Mouse (Mus musculus): ENCODE results near the gene Asna1. TPM values are rescaled to one million over a fixed set of nuclear protein-coding genes. Genes with fewer than 3 reads are reported as not detected.

The Asna1 gene
- 106 and 148 TPM in 2 replicates for polyA plus RNA-seq (2012; rRNA removed; ENCODE audit: low replicate concordance)

GRCm38 (mm10) chr8:85025098-85025932 is at the start of gene Asna1:
Asna1 (minus strand) TSS chr8:85025281.

GRCm38 (mm10) chr8:85071514-85072281 is 46.6 kb upstream of the Asna1 start, which contains the start of gene Dhps:
Dhps (plus strand) TSS chr8:85071757.

GRCm38 (mm10) chr8:85067982-85068381 is 42.9 kb upstream of the Asna1 start, which contains the start of gene Gm5741:
Gm5741 (minus strand) TSS chr8:85067982.

DNA sequence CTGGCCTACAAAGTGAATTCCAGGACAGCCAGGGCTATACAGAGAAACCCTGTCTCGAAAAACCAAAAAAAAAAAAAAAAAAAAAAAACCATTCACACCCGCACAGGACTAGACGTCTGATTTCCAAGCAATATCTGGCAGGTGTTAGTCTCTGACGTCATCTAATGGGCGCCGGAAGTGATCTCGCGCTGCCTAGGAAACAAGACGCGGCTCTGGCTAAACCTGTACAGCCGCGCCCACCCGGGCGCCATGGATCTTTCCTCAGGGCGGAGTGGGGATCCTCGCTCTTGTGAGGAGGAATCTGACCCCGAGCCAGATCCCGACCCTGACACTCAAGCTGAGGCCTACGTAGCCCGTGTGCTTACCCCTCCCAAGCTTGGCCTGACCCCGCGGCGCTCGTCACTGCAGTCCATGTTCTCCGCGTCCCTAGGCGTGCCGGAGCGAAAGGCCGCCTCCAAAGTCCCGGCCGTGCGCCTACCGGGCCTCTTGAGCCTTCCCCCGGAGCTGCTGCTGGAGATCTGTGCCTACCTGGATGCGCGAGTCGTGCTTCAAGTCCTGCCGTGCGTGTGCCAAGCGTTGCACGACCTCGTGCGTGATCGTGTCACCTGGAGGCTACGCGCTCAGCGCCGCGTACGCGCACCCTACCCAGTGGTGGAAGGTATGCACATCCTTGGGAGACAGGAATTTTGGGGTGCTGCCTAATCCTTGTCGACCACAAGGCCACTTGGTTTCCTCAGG is 35.0 kb upstream of the Asna1 start, which contains the start of gene Fbxw9:
Gene Fbxw9, plus strand, starts transcription at position 177 of the 738 bp plus-strand sequence.

DNA sequence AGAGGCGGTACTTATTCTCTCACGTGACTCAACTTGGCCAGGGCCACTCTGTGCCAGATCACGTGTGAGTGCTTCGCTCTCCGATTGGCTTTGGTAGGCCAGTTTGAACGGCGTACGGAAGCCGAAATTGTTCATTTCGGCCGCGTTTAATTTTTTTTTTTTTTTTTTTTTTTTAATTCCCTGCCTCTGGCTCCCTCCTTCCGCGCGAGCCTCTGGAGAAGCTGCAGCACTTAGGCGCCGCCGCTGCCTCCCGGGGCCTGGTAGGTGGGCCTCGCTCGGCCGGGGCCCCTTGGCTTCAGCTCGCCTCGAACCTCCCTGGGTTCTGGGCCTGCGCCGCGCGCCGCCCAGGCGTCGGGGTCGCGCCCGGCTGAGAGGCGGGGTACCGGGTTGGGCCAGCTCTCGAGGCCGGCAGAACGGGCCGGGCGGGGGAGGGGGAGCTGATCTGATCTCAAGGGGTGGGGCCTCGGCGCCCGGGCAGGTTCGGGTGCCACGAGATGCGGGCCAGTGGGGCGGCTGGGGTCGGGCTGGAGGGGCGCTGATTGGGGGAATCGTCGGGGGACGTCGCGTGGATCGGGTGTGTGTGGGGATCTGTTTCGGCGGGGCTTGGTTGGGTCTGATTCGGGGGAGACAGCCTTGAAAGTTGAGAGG is 11.8 kb upstream of the Asna1 start, which contains the start of gene Tnpo2:
Gene Tnpo2, plus strand, starts transcription at position 198 of the 648 bp plus-strand sequence.

GRCm38 (mm10) chr8:85026670-85027515 is 1.8 kb upstream of the Asna1 start, which contains the start of gene Trir:
Trir (plus strand) TSS chr8:85026823.

DNA sequence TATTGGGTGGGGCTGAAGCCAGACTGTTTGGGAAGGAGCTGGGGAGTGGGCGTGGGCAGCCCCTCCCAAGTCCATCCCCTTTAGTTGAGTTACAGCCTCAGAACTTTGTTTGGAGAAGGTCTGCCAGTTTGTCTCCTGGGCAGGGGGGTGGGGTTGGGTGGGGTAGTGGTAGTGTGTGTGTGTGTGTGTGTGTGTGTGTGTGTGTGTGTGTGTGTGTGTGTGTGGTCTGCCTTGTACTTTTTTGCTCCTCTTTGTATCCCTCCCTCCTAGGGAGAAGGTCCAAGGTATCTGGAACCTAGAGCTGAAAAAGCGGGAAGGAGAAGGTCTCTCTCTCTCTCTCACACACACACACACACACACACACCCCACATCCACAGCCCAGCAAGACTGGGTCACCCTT is 10.7 kb downstream of the Asna1 start, which contains the start of gene Best2:
Gene Best2, minus strand, starts transcription at position 101 of the 400 bp plus-strand sequence.

GRCm38 (mm10) chr8:84990349-84990748 is 34.7 kb downstream of the Asna1 start, which contains the start of gene Hook2:
Hook2 (plus strand) TSS chr8:84990603.

DNA sequence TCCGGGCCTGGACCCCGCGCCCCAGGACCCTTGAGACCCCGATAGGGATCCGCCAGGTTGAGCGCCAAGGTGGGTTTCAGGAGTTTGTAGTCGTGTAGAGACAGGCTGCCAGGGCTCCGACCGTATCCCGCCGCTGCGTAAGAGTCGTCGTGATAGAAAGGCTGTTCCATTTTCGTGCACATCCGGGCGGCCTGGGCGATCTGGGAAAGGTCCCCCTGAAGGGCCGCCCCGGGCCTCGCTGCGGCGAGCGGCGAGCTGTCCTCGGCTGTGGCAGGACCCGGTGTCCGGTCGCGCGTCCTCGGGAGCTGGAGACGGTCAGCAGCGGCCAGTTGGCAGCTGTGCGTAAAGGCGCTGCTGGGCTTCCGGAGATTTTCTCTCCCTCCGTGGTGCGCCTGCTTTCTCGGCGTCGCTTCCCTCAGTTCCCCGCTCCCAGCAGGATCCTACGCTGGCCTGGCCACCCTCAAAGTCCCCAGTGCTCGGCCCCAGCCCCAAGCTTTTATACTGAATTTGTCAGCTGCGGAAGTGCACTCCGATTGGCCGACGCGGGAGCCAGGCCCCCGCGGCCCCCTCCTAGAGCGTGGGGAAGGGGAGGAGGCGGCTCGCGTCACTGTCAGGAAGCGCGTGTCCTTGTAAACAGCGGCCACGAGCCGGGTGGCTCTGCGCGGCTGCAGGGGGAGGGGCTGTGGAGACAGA is 46.7 kb downstream of the Asna1 start, which contains the start of gene Junb:
Gene Junb, minus strand, starts transcription at position 471 of the 693 bp plus-strand sequence.

GRCm38 (mm10) chr8:84969241-84970134 is 55.6 kb downstream of the Asna1 start, which contains the start of the genes Gm49661, Prdx2 and Rnaseh2a:
Gm49661 (minus strand) TSS chr8:84969433.
Prdx2 (plus strand) TSS chr8:84969587.
Rnaseh2a (minus strand) TSS chr8:84969767.

Other genes with a start within 250 kb of the Asna1 start
- 59.5 and 91.6 TPM in 2 replicates for gene Nfix, start 224.9 kb downstream of the Asna1 start, polyA plus RNA-seq (2012; rRNA removed; ENCODE audit: low replicate concordance)
- 2.4 and 2.9 TPM in 2 replicates for gene Dand5, start 202.5 kb downstream of the Asna1 start, polyA plus RNA-seq (2012; rRNA removed; ENCODE audit: low replicate concordance)
- 13.8 and 69.9 TPM in 2 replicates for gene Gadd45gip1, start 193.8 kb downstream of the Asna1 start, polyA plus RNA-seq (2012; rRNA removed; ENCODE audit: low replicate concordance)
- gene Rad23a, start 184.6 kb downstream of the Asna1 start, polyA plus RNA-seq (2012; rRNA removed; ENCODE audit: low replicate concordance), result 82.5 and 118 TPM in 2 replicates
- gene Calr, start 178.3 kb downstream of the Asna1 start, polyA plus RNA-seq (2012; rRNA removed; ENCODE audit: low replicate concordance), result 159 and 214 TPM in 2 replicates
- gene Farsa, start 168.3 kb downstream of the Asna1 start, polyA plus RNA-seq (2012; rRNA removed; ENCODE audit: low replicate concordance), result 45.3 and 57.4 TPM in 2 replicates
- gene Syce2, start 153.2 kb downstream of the Asna1 start, polyA plus RNA-seq (2012; rRNA removed; ENCODE audit: low replicate concordance), result 0.81 and 0.99 TPM in 2 replicates
- 105 and 190 TPM in 2 replicates for gene Gcdh, start 131.4 kb downstream of the Asna1 start, polyA plus RNA-seq (2012; rRNA removed; ENCODE audit: low replicate concordance)
- 0.16 and 0.51 TPM in 2 replicates for gene Klf1, start 123.4 kb downstream of the Asna1 start, polyA plus RNA-seq (2012; rRNA removed; ENCODE audit: low replicate concordance)
- 41.2 and 44.9 TPM in 2 replicates for gene Dnase2a, start 116.7 kb downstream of the Asna1 start, polyA plus RNA-seq (2012; rRNA removed; ENCODE audit: low replicate concordance)
- 0.14 and 0.35 TPM in 2 replicates for gene Mast1, start 87.9 kb downstream of the Asna1 start, polyA plus RNA-seq (2012; rRNA removed; ENCODE audit: low replicate concordance)
- not detected in 2 replicates for gene Rtbdn, start 78.3 kb downstream of the Asna1 start, polyA plus RNA-seq (2012; rRNA removed; ENCODE audit: low replicate concordance)
- 2.1 TPM in 1 of 2 replicates, not detected in the other for gene Gm49661, start 55.8 kb downstream of the Asna1 start, polyA plus RNA-seq (2012; rRNA removed; ENCODE audit: low replicate concordance)
- gene Prdx2, start 55.7 kb downstream of the Asna1 start, polyA plus RNA-seq (2012; rRNA removed; ENCODE audit: low replicate concordance), result 111 and 179 TPM in 2 replicates
- gene Rnaseh2a, start 55.5 kb downstream of the Asna1 start, polyA plus RNA-seq (2012; rRNA removed; ENCODE audit: low replicate concordance), result 44.4 and 48.4 TPM in 2 replicates
- 50.5 and 206 TPM in 2 replicates for gene Junb, start 46.6 kb downstream of the Asna1 start, polyA plus RNA-seq (2012; rRNA removed; ENCODE audit: low replicate concordance)
- gene Hook2, start 34.7 kb downstream of the Asna1 start, polyA plus RNA-seq (2012; rRNA removed; ENCODE audit: low replicate concordance), result 7.7 and 9.8 TPM in 2 replicates
- gene Best2, start 10.8 kb downstream of the Asna1 start, polyA plus RNA-seq (2012; rRNA removed; ENCODE audit: low replicate concordance), result 0.11 TPM in 1 of 2 replicates, not detected in the other
- 44.8 and 82.2 TPM in 2 replicates for gene Trir, start 1.5 kb upstream of the Asna1 start, polyA plus RNA-seq (2012; rRNA removed; ENCODE audit: low replicate concordance)
- gene Tnpo2, start 11.6 kb upstream of the Asna1 start, polyA plus RNA-seq (2012; rRNA removed; ENCODE audit: low replicate concordance), result 63.6 and 82.2 TPM in 2 replicates
- gene Fbxw9, start 34.8 kb upstream of the Asna1 start, polyA plus RNA-seq (2012; rRNA removed; ENCODE audit: low replicate concordance), result 39.5 and 40.0 TPM in 2 replicates
- not detected in 2 replicates for gene Gm5741, start 42.7 kb upstream of the Asna1 start, polyA plus RNA-seq (2012; rRNA removed; ENCODE audit: low replicate concordance)
- 37.4 and 72.8 TPM in 2 replicates for gene Dhps, start 46.5 kb upstream of the Asna1 start, polyA plus RNA-seq (2012; rRNA removed; ENCODE audit: low replicate concordance)
- 123 and 209 TPM in 2 replicates for gene Wdr83os, start 55.5 kb upstream of the Asna1 start, polyA plus RNA-seq (2012; rRNA removed; ENCODE audit: low replicate concordance)
- 25.9 and 27.9 TPM in 2 replicates for gene Wdr83, start 56.0 kb upstream of the Asna1 start, polyA plus RNA-seq (2012; rRNA removed; ENCODE audit: low replicate concordance)
- gene Man2b1, start 58.0 kb upstream of the Asna1 start, polyA plus RNA-seq (2012; rRNA removed; ENCODE audit: low replicate concordance), result 95.4 and 120 TPM in 2 replicates
- 0.25 and 0.57 TPM in 2 replicates for gene Zfp791, start 97.8 kb upstream of the Asna1 start, polyA plus RNA-seq (2012; rRNA removed; ENCODE audit: low replicate concordance)
- not detected in 2 replicates for gene Cks1brt, start 126.6 kb upstream of the Asna1 start, polyA plus RNA-seq (2012; rRNA removed; ENCODE audit: low replicate concordance)
- not detected in 2 replicates for gene Olfr371, start 200.7 kb upstream of the Asna1 start, polyA plus RNA-seq (2012; rRNA removed; ENCODE audit: low replicate concordance)

All from mammary gland, adult 2 months (tissue).